Mouse (Mus musculus): ENCODE data around the gene Bglap2. TPM values are rescaled to one million over a fixed set of nuclear protein-coding genes. Genes with fewer than 3 reads are reported as not detected.
"Not testable (repeated sequence)": the region's sequence is repeated elsewhere in the genome, so short reads cannot be mapped to it uniquely, and the experiment has no call there.

Gene Bglap2
- polyA plus RNA-seq, 1 experiment from 2014 or later: not detected

GRCm38 (mm10) chr3:88409741-88410644 is 31.5 kb upstream of the Bglap2 start, which contains the start of gene Pmf1:
Gene Pmf1, minus strand, starts transcription at chr3:88410331.
- peaks cover 27% of the 10 kb centered on the region for H3K4me1 ChIP-seq (replicated peaks)
- no peaks in the 10 kb centered on the region for H3K27me3 ChIP-seq
- H3K27ac ChIP-seq: peak within 1 kb of the TSS; percentile 92
- peaks cover 40% of the 10 kb centered on the region for H3K36me3 ChIP-seq
- H3K9ac ChIP-seq: peak within 1 kb of the TSS; percentile 83
- ATAC-seq (ENCODE audit: low FRiP score): peak; percentile 94
- H3K4me3 ChIP-seq: peak within 1 kb of the TSS; percentile 61
- WGBS: under 1% methylated on average over 54 of the region's 54 CpGs
- H3K9me3 ChIP-seq: no peaks in the 10 kb centered on the region
- peak within 1 kb of the TSS; percentile 76 for H3K4me2 ChIP-seq

- no peak for ATAC-seq (ENCODE audit: low FRiP score)
- peak overlapping the region; percentile 61 for H3K4me3 ChIP-seq
- WGBS: 67% methylated on average over 5 of the region's 5 CpGs
These were observed 30.5 kb upstream of the Bglap2 start for GRCm38 (mm10) chr3:88408953-88409352.

DNA sequence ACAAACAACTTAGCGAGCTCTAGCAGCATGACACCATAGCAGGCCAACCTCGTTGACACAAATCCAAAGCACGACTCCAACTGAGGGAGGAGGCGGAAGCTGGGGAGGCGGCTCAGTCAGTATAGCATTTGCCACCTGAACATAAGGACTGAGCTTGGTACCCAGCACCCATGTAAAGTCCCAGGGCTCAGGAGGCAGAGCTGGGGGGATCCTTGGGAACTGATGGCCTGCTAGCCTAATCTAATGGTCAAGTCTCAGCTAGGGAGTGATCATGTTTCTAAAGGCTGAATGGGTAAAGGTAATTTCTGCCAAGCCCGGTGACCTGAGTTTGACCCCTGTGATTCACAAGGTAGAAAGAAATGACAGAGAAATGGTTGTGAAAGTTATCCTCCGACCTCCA is 29.0 kb upstream of the Bglap2 start:
- peaks cover 16% of the 10 kb centered on the region for H3K36me3 ChIP-seq
- H3K4me1 ChIP-seq (replicated peaks): peaks cover 27% of the 10 kb centered on the region
- no peak overlapping the region for H3K4me3 ChIP-seq
- no peak overlapping the region for H3K4me2 ChIP-seq
- H3K9ac ChIP-seq: 0 out of 2 replicates have a peak overlapping the region, but pooled peaks have one; percentile 83
- 61% methylated on average over 7 of the region's 7 CpGs for whole genome bisulfite sequencing
- H3K27ac ChIP-seq: no peak overlapping the region
- H3K9me3 ChIP-seq: no peaks in the 10 kb centered on the region
- H3K27me3 ChIP-seq: no peaks in the 10 kb centered on the region
- ATAC-seq (ENCODE audit: low FRiP score): no peak

More at GRCm38 (mm10) chr3:88408953-88409352, 30.5 kb upstream of the Bglap2 start:
- no peaks in the 10 kb centered on the region for H3K9me3 ChIP-seq
- H3K4me1 ChIP-seq (replicated peaks): peaks cover 27% of the 10 kb centered on the region
- H3K36me3 ChIP-seq: peaks cover 30% of the 10 kb centered on the region
- no peak overlapping the region for H3K27ac ChIP-seq
- peak overlapping the region; percentile 83 for H3K9ac ChIP-seq
- peak overlapping the region; percentile 76 for H3K4me2 ChIP-seq
- no peaks in the 10 kb centered on the region for H3K27me3 ChIP-seq

DNA sequence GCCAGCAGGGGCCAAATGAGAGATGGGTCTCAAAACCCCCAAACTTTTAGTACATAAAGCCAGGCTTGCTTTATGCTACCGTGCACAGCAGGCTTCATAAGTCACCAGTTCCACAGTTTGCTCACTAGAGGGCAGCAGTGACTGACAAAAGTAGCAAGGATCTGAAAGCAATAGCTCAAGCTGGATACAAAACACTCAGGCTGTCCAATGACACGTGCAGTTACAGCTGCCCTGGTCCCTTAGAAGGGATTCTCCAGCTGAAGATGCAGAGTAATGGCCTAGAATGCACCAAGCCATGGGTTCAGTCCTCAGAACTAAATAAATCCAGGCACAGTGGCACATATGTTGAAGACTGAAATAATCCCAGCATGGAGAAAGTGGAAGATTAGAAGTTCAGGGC is 28.6 kb upstream of the Bglap2 start:
- WGBS: 0% methylated on average over 2 of the region's 2 CpGs
- Histone ChIP-seq H3K4me1 (replicated peaks) (peaks cover 27% of the 10 kb centered on the region), H3K36me3 (peaks cover 12% of the 10 kb centered on the region), H3K4me3 (no peak overlapping the region), H3K9ac (0 out of 2 replicates have a peak overlapping the region, but pooled peaks have one; percentile 83), H3K4me2 (no peak overlapping the region), H3K27ac (no peak overlapping the region), H3K27me3 (no peaks in the 10 kb centered on the region), H3K9me3 (no peaks in the 10 kb centered on the region)
- 0 out of 2 replicates have a peak, but pooled peaks have one; percentile 21 for ATAC-seq (ENCODE audit: low FRiP score)

- no peak overlapping the region for H3K4me3 ChIP-seq
- no peaks in the 10 kb centered on the region for H3K27me3 ChIP-seq
- H3K36me3 ChIP-seq: peaks cover 4% of the 10 kb centered on the region; the same call in 1 of the 2 replicates
- no peak for ATAC-seq (ENCODE audit: low FRiP score)
- WGBS: 95% methylated on average over 10 of the region's 10 CpGs
- H3K4me2 ChIP-seq: no peak overlapping the region
- no peak overlapping the region for H3K27ac ChIP-seq
- H3K4me1 ChIP-seq (replicated peaks): peaks cover 5% of the 10 kb centered on the region
- H3K9me3 ChIP-seq: no peaks in the 10 kb centered on the region
- H3K9ac ChIP-seq: no peak overlapping the region
These were observed 25.2 kb upstream of the Bglap2 start for GRCm38 (mm10) chr3:88403522-88404230.

- no peak overlapping the region for H3K4me2 ChIP-seq
- H3K36me3 ChIP-seq: peaks cover 10% of the 10 kb centered on the region
- H3K9me3 ChIP-seq: no peaks in the 10 kb centered on the region
- H3K27ac ChIP-seq: no peak overlapping the region
- H3K4me3 ChIP-seq: no peak overlapping the region
- no peak overlapping the region for H3K9ac ChIP-seq
- no peaks in the 10 kb centered on the region for H3K4me1 ChIP-seq (replicated peaks)
- WGBS: 53% methylated on average over 2 of the region's 2 CpGs
- ATAC-seq (ENCODE audit: low FRiP score): no peak
- no peaks in the 10 kb centered on the region for H3K27me3 ChIP-seq
These were observed 20.2 kb upstream of the Bglap2 start for GRCm38 (mm10) chr3:88398666-88399065.

GRCm38 (mm10) chr3:88395742-88396141 is 17.2 kb upstream of the Bglap2 start:
- Histone ChIP-seq H3K27ac (no peak overlapping the region), H3K4me1 (replicated peaks) (no peaks in the 10 kb centered on the region), H3K4me3 (no peak overlapping the region), H3K9ac (no peak overlapping the region), H3K9me3 (no peaks in the 10 kb centered on the region), H3K27me3 (no peaks in the 10 kb centered on the region), H3K4me2 (no peak overlapping the region), H3K36me3 (peaks cover 10% of the 10 kb centered on the region)
- ATAC-seq (ENCODE audit: low FRiP score): no peak
- 96% methylated on average over 8 of the region's 8 CpGs for WGBS

- Histone ChIP-seq H3K4me3 (no peak overlapping the region), H3K27me3 (no peaks in the 10 kb centered on the region), H3K9me3 (no peaks in the 10 kb centered on the region), H3K4me1 (replicated peaks) (no peaks in the 10 kb centered on the region), H3K27ac (no peak overlapping the region), H3K9ac (no peak overlapping the region), H3K36me3 (peaks cover 10% of the 10 kb centered on the region), H3K4me2 (no peak overlapping the region)
- 97% methylated on average over 6 of the region's 6 CpGs for WGBS
- ATAC-seq (ENCODE audit: low FRiP score): no peak
These were observed 16.8 kb upstream of the Bglap2 start for GRCm38 (mm10) chr3:88395288-88395687.

DNA sequence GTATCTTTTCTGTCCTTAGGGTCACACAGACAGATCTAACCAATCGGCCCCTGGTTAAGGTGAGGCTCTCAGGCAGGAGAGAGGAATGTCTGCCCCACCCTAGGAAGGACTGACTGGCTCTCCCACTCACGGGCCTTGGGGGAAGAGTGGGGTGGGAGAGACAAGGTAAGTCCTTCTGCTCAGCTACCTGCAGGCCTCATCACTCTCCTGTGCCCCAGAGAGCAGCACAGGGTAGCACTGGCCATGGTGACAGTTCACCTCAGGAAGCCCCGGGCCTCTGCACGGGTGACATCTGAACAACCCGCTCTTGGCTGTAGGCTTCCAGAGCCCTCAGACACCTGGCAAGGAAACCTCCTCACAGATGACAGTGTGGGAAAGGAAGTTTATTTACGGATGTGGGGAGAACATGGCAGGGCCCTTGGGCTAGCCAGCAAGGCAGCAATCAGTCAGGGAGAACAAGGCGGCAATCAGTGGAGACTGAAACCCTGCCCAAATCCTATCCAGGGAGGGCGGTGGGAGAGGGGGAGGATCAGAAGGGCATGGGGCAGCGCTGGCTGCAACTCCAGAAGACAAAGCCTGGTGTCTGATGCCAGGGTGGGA is 15.4 kb upstream of the Bglap2 start:
- no peak overlapping the region for H3K4me3 ChIP-seq
- peaks cover 6% of the 10 kb centered on the region for H3K36me3 ChIP-seq
- H3K27ac ChIP-seq: no peak overlapping the region
- WGBS: 90% methylated on average over 9 of the region's 9 CpGs
- no peaks in the 10 kb centered on the region for H3K9me3 ChIP-seq
- no peaks in the 10 kb centered on the region for H3K27me3 ChIP-seq
- no peaks in the 10 kb centered on the region for H3K4me1 ChIP-seq (replicated peaks)
- H3K9ac ChIP-seq: no peak overlapping the region
- no peak for ATAC-seq (ENCODE audit: low FRiP score)
- no peak overlapping the region for H3K4me2 ChIP-seq

- WGBS: 81% methylated on average over 5 of the region's 5 CpGs
- H3K9me3 ChIP-seq: no peaks in the 10 kb centered on the region
- H3K4me3 ChIP-seq: no peak within 1 kb of the TSS
- H3K27me3 ChIP-seq: no peaks in the 10 kb centered on the region
- H3K36me3 ChIP-seq: no peaks in the 10 kb centered on the region
- H3K27ac ChIP-seq: no peak within 1 kb of the TSS
- H3K4me2 ChIP-seq: no peak within 1 kb of the TSS
- no peak for ATAC-seq (ENCODE audit: low FRiP score)
- H3K4me1 ChIP-seq (replicated peaks): peaks cover 7% of the 10 kb centered on the region; the same call in 1 of the 2 replicates
- H3K9ac ChIP-seq: no peak within 1 kb of the TSS
These were observed 5.9 kb upstream of the Bglap2 start, which contains the start of gene Bglap for GRCm38 (mm10) chr3:88384364-88384763. Gene Bglap, minus strand, starts transcription at chr3:88384464.

DNA sequence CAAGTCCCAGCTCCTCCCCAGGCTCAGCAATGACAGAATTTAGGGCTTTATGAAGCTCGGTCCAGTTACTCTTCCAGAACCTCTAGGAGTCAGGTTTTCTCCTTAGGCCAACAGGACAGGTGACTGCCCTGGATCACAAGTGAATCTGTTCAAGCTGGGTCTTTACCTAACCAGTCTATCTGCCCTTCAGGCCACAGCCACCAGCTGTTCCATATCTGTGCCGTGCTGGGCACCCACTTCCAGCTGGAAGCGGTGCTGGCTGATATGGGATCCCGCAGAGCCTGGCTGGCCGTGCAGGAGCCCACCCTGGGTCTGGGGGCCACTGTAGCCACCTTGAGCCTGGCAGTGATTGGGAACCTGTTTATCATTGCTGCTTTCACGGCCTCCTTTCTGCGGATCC is 3.9 kb upstream of the Bglap2 start:
- WGBS: 50% methylated on average over 3 of the region's 7 CpGs
- not testable (repeated sequence) for H3K27ac ChIP-seq; H3K4me2 ChIP-seq; H3K4me1 ChIP-seq (replicated peaks); H3K9ac ChIP-seq; H3K27me3 ChIP-seq; H3K36me3 ChIP-seq; H3K9me3 ChIP-seq; H3K4me3 ChIP-seq
- peak; percentile 40; the same call in 1 of the 2 replicates for ATAC-seq (ENCODE audit: low FRiP score)

Measured in hindbrain, embryonic 13.5 days (tissue).